Mouse (Mus musculus): ENCODE data around the gene Nlrp6.

GRCm38 (mm10) chr7:140959181-140959901, 38.6 kb downstream of the Nlrp6 start:
- TF ChIP-seq CTCF (IDR thresholded peaks at IDR 0.05; ENCODE audit: low read depth, low read length) (no peak), TAL1 (conservative IDR thresholded peaks at IDR 0.05; ENCODE audit: low read depth, low read length) (no peak)
